Mouse (Mus musculus): Measurements from ENCODE around the gene Atxn2l. TPM values are rescaled to one million over a fixed set of nuclear protein-coding genes. Genes with fewer than 3 reads are reported as not detected.

Atxn2l gene
- total and polyA plus RNA-seq, 3 experiments: 34.0 to 66.7 (median 37.6) TPM

GRCm38 (mm10) chr7:126535766-126536165 is 32.5 kb upstream of the Atxn2l start:
- Histone ChIP-seq H3K4me3 (peak overlapping the region; percentile 29; the same call in 1 of the 2 replicates), H3K27ac (no peak overlapping the region), H3K9ac (ENCODE audit: low read depth, low read length) (peak overlapping the region; percentile 48), H3K79me2 (replicated peaks; ENCODE audit: control insufficient read depth, insufficient read depth, low read length) (no peaks in the 10 kb centered on the region), H3K4me1 (ENCODE audit: control insufficient read depth, insufficient read depth, low read length) (no peaks in the 10 kb centered on the region), H3K27me3 (ENCODE audit: control insufficient read depth, insufficient read depth, low read length) (no peaks in the 10 kb centered on the region), H3K36me3 (ENCODE audit: control insufficient read depth, insufficient read depth, low read length) (no peaks in the 10 kb centered on the region)
- DNase-seq: no peak
- WGBS: 2% methylated on average over 28 of the region's 28 CpGs
- TF ChIP-seq POLR2A (IDR thresholded peaks at IDR 0.05; ENCODE audit: insufficient read depth, low read depth, low read length) (no peak), EP300 (IDR thresholded peaks at IDR 0.05; ENCODE audit: insufficient read depth, low read depth, low read length) (no peak), CTCF (IDR thresholded peaks at IDR 0.05) (no peak)
- intact Hi-C loops (cut with DNase I): no loop called here

- no peaks in the 10 kb centered on the region for H3K27me3 ChIP-seq (ENCODE audit: control insufficient read depth, insufficient read depth, low read length)
- H3K4me3 ChIP-seq: no peak overlapping the region
- no peaks in the 10 kb centered on the region for H3K36me3 ChIP-seq (ENCODE audit: control insufficient read depth, insufficient read depth, low read length)
- no peak for TF ChIP-seq EP300 (IDR thresholded peaks at IDR 0.05; ENCODE audit: insufficient read depth, low read depth, low read length)
- TF ChIP-seq POLR2A (IDR thresholded peaks at IDR 0.05; ENCODE audit: insufficient read depth, low read depth, low read length): no peak
- TF ChIP-seq CTCF (IDR thresholded peaks at IDR 0.05): no peak
- no peak overlapping the region for H3K27ac ChIP-seq
- intact Hi-C loops (cut with DNase I): no loop called here
- no peak overlapping the region for H3K9ac ChIP-seq (ENCODE audit: low read depth, low read length)
- 73% methylated on average over 1 of the region's 1 CpGs for WGBS
- no peaks in the 10 kb centered on the region for H3K4me1 ChIP-seq (ENCODE audit: control insufficient read depth, insufficient read depth, low read length)
- H3K79me2 ChIP-seq (replicated peaks; ENCODE audit: control insufficient read depth, insufficient read depth, low read length): no peaks in the 10 kb centered on the region
- DNase-seq: no peak
Measured at GRCm38 (mm10) chr7:126533434-126533833, 30.2 kb upstream of the Atxn2l start.

- H3K36me3 ChIP-seq (ENCODE audit: control insufficient read depth, insufficient read depth, low read length): no peaks in the 10 kb centered on the region
- TF ChIP-seq EP300 (IDR thresholded peaks at IDR 0.05; ENCODE audit: insufficient read depth, low read depth, low read length) (no peak), CTCF (IDR thresholded peaks at IDR 0.05) (peak; percentile 93), POLR2A (IDR thresholded peaks at IDR 0.05; ENCODE audit: insufficient read depth, low read depth, low read length) (no peak)
- H3K4me1 ChIP-seq (ENCODE audit: control insufficient read depth, insufficient read depth, low read length): no peaks in the 10 kb centered on the region; the same call in 1 of the 2 replicates
- WGBS: 8% methylated on average over 1 of the region's 1 CpGs
- DNase-seq: no peak
- no peak overlapping the region for H3K27ac ChIP-seq
- H3K9ac ChIP-seq (ENCODE audit: low read depth, low read length): no peak overlapping the region
- no peak overlapping the region for H3K4me3 ChIP-seq
- no peaks in the 10 kb centered on the region for H3K27me3 ChIP-seq (ENCODE audit: control insufficient read depth, insufficient read depth, low read length)
- intact Hi-C loops (cut with DNase I): loop anchor here (1.0 to 5.0 kb wide), 3 partner anchors 47 to 206 kb away; no protein-coding TSS in a partner anchor
- no peaks in the 10 kb centered on the region for H3K79me2 ChIP-seq (replicated peaks; ENCODE audit: control insufficient read depth, insufficient read depth, low read length)
Measured at GRCm38 (mm10) chr7:126528166-126528577, 24.9 kb upstream of the Atxn2l start.

- intact Hi-C loops (cut with DNase I): no loop called here
- no peak for DNase-seq
- no peak overlapping the region for H3K9ac ChIP-seq (ENCODE audit: low read depth, low read length)
- no peaks in the 10 kb centered on the region; the same call in 1 of the 2 replicates for H3K4me1 ChIP-seq (ENCODE audit: control insufficient read depth, insufficient read depth, low read length)
- H3K79me2 ChIP-seq (replicated peaks; ENCODE audit: control insufficient read depth, insufficient read depth, low read length): no peaks in the 10 kb centered on the region
- no peaks in the 10 kb centered on the region for H3K27me3 ChIP-seq (ENCODE audit: control insufficient read depth, insufficient read depth, low read length)
- WGBS: 71% methylated on average over 3 of the region's 3 CpGs
- H3K4me3 ChIP-seq: no peak overlapping the region
- no peaks in the 10 kb centered on the region for H3K36me3 ChIP-seq (ENCODE audit: control insufficient read depth, insufficient read depth, low read length)
- H3K27ac ChIP-seq: no peak overlapping the region
- no peak for TF ChIP-seq EP300 (IDR thresholded peaks at IDR 0.05; ENCODE audit: insufficient read depth, low read depth, low read length)
- TF ChIP-seq CTCF (IDR thresholded peaks at IDR 0.05): no peak
- TF ChIP-seq POLR2A (IDR thresholded peaks at IDR 0.05; ENCODE audit: insufficient read depth, low read depth, low read length): no peak
Measured at GRCm38 (mm10) chr7:126523316-126523715, 20.1 kb upstream of the Atxn2l start.

- 46% methylated on average over 2 of the region's 2 CpGs for WGBS
- no peak for DNase-seq
Measured at GRCm38 (mm10) chr7:126519513-126519912, 16.3 kb upstream of the Atxn2l start.

GRCm38 (mm10) chr7:126518261-126518941 is 15.2 kb upstream of the Atxn2l start:
- WGBS: 90% methylated on average over 5 of the region's 5 CpGs
- Histone ChIP-seq H3K79me2 (replicated peaks; ENCODE audit: control insufficient read depth, insufficient read depth, low read length) (no peaks in the 10 kb centered on the region), H3K36me3 (ENCODE audit: control insufficient read depth, insufficient read depth, low read length) (no peaks in the 10 kb centered on the region), H3K27me3 (ENCODE audit: control insufficient read depth, insufficient read depth, low read length) (no peaks in the 10 kb centered on the region), H3K4me3 (no peak overlapping the region), H3K27ac (no peak overlapping the region), H3K9ac (ENCODE audit: low read depth, low read length) (no peak overlapping the region), H3K4me1 (ENCODE audit: control insufficient read depth, insufficient read depth, low read length) (no peaks in the 10 kb centered on the region)
- intact Hi-C loops (cut with DNase I): no loop called here
- TF ChIP-seq CTCF (IDR thresholded peaks at IDR 0.05): no peak
- no peak for TF ChIP-seq POLR2A (IDR thresholded peaks at IDR 0.05; ENCODE audit: insufficient read depth, low read depth, low read length)
- TF ChIP-seq EP300 (IDR thresholded peaks at IDR 0.05; ENCODE audit: insufficient read depth, low read depth, low read length): no peak
- DNase-seq: no peak

More at GRCm38 (mm10) chr7:126519513-126519912, 16.3 kb upstream of the Atxn2l start:
- no peak for TF ChIP-seq EP300 (IDR thresholded peaks at IDR 0.05; ENCODE audit: insufficient read depth, low read depth, low read length)
- TF ChIP-seq CTCF (IDR thresholded peaks at IDR 0.05): no peak
- no peak for TF ChIP-seq POLR2A (IDR thresholded peaks at IDR 0.05; ENCODE audit: insufficient read depth, low read depth, low read length)
- Histone ChIP-seq H3K4me1 (ENCODE audit: control insufficient read depth, insufficient read depth, low read length) (no peaks in the 10 kb centered on the region), H3K4me3 (no peak overlapping the region), H3K36me3 (ENCODE audit: control insufficient read depth, insufficient read depth, low read length) (no peaks in the 10 kb centered on the region), H3K9ac (ENCODE audit: low read depth, low read length) (no peak overlapping the region), H3K27ac (no peak overlapping the region), H3K27me3 (ENCODE audit: control insufficient read depth, insufficient read depth, low read length) (no peaks in the 10 kb centered on the region), H3K79me2 (replicated peaks; ENCODE audit: control insufficient read depth, insufficient read depth, low read length) (no peaks in the 10 kb centered on the region)
- intact Hi-C loops (cut with DNase I): no loop called here

Measured in heart, adult 2 months (tissue).